ENCODE assay signal across 7 mouse cellular contexts in the genomic region with DNA sequence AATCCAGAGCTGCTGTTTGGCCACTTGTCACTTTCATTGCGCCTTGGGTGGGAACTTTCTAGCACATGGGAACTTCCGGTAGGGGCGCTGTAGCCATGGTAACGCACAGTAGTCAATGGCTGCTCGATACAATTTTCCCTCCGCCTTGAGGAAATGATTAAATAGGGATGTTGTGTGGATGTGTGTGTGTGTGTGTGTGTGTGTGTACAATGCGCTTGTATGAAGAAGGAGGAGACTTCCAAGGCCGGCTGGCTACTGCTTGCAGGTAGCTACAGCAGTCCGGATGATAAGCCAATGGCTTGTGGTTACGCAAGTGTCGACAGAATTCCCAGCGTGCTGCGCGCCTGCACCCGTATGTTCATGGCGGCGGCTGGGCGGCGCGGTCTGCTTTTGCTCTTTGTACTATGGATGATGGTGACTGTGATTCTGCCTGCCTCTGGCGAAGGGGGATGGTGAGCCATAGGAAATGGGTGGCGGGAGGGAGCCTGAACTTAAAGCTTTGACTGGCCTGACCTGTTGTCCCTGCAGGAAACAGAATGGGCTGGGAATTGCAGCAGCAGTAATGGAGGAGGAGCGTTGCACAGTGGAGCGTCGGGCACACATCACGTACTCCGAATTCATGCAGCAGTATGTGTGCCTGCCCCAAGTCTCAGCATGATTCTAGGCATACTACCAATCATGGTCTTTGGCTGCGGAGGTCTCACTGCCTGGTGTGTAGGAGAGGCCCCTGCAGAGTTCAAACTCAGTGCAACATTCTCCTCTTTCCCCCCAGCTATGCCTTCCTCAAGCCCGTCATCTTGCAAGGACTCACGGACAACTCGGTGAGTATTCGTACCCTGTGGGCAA. TPM values are rescaled to one million over a fixed set of nuclear protein-coding genes. Genes with fewer than 3 reads are reported as not detected.
DNase-seq lines count a peak whose midpoint lies in the region; ATAC-seq lines count a peak whose summit lies in the region.

A gene (plus strand): TSS at position 156 of the 846 bp plus-strand sequence.

- peak; percentile 37; the same call in 1 of the 2 replicates for ATAC-seq in intestine, embryonic 15.5 days
- ATAC-seq in midbrain, embryonic 11.5 days (ENCODE audit: low FRiP score) = peak; percentile 20

- peaks cover 53% of the 10 kb centered on the region for H3K4me1 ChIP-seq in intestine, embryonic 15.5 days (replicated peaks)
- H3K4me1 ChIP-seq in midbrain, embryonic 11.5 days (ENCODE audit: control insufficient read depth, insufficient read depth, low read length) = peaks cover 47% of the 10 kb centered on the region

- no peaks in the 10 kb centered on the region for H3K27me3 ChIP-seq in intestine, embryonic 15.5 days (replicated peaks)
- no peaks in the 10 kb centered on the region for H3K27me3 ChIP-seq in midbrain, embryonic 11.5 days (ENCODE audit: control insufficient read depth, insufficient read depth, low read length)

- peak within 1 kb of the TSS; percentile 91 for H3K4me2 ChIP-seq in intestine, embryonic 15.5 days (replicated peaks)
- H3K4me2 ChIP-seq in midbrain, embryonic 11.5 days = peak within 1 kb of the TSS; percentile 90

- H3K9me3 ChIP-seq in intestine, embryonic 15.5 days = no peaks in the 10 kb centered on the region
- H3K9me3 ChIP-seq in midbrain, embryonic 11.5 days (ENCODE audit: control insufficient read depth, low read length) = no peaks in the 10 kb centered on the region

- peak within 1 kb of the TSS; percentile 64 for H3K9ac ChIP-seq in intestine, embryonic 15.5 days
- peak within 1 kb of the TSS; percentile 89 for H3K9ac ChIP-seq in midbrain, embryonic 11.5 days (ENCODE audit: low read length)

- peak within 1 kb of the TSS; percentile 90 for H3K27ac ChIP-seq in intestine, embryonic 15.5 days
- H3K27ac ChIP-seq in midbrain, embryonic 11.5 days (ENCODE audit: low read depth, low read length) = peak within 1 kb of the TSS; percentile 87

- peak; percentile 79 for DNase-seq in adrenal gland, postnatal 25 days
- DNase-seq in embryo, embryonic 11.5 days (ENCODE audit: low read depth, low spot score) = peak; percentile 67
- peak in 1 of 2 experiments; percentile 72 for DNase-seq in gastrocnemius, postnatal 4 days (ENCODE audit: low spot score in 2 of 2)
- peak; percentile 83 for DNase-seq in left cerebral cortex, postnatal 4 days
- DNase-seq in midbrain, embryonic 11.5 days (ENCODE audit: low spot score, missing footprints) = peak; percentile 99
- peak; percentile 56 for DNase-seq in spleen, adult 12 weeks (ENCODE audit: low spot score)

- H3K4me3 ChIP-seq in intestine, embryonic 15.5 days (replicated peaks) = peak within 1 kb of the TSS; percentile 57
- peak within 1 kb of the TSS; percentile 68 for H3K4me3 ChIP-seq in midbrain, embryonic 11.5 days (ENCODE audit: low read depth, low read length)

- H3K36me3 ChIP-seq in intestine, embryonic 15.5 days = peaks cover 19% of the 10 kb centered on the region
- H3K36me3 ChIP-seq in midbrain, embryonic 11.5 days (ENCODE audit: control insufficient read depth, insufficient read depth, low read length) = peaks cover 11% of the 10 kb centered on the region; the same call in 1 of the 2 replicates

- WGBS in intestine, embryonic 15.5 days = under 1% methylated on average over 32 of the region's 32 CpGs
- WGBS in midbrain, embryonic 11.5 days = under 1% methylated on average over 32 of the region's 32 CpGs

- intact Hi-C loops in left cerebral cortex, postnatal 4 days (cut with DNase I) = no loop called here

RNA-seq across cellular contexts. Expression of the gene that starts here (rescaled TPM):
- total RNA-seq in adrenal gland, postnatal 25 days (2021) = 92.9 and 104 TPM in 2 replicates
- total RNA-seq in gastrocnemius, postnatal 4 days (2021) = 10 to 100 TPM; 31.6 to 32.4 TPM
- polyA plus RNA-seq in intestine, embryonic 15.5 days (2015; fragmentation: Nextera tagmentation; extraction: Ambion mirVana) = 45.1 and 49.4 TPM in 2 replicates
- 10 to 100 TPM; 54.8 to 55.1 TPM for total RNA-seq in left cerebral cortex, postnatal 4 days (2021)
- 50.3 and 54.1 TPM in 2 replicates for polyA plus RNA-seq in midbrain, embryonic 11.5 days (2014; fragmentation: Nextera tagmentation; extraction: Ambion mirVana)
